Mouse (Mus musculus) splenic B cell, adult 2 months (primary cell): Measurements from ENCODE around the gene Unc13b.
A peak's percentile ranks its signal among the peaks of the same experiment; 100 is the strongest.

Experiments
- DNase-seq: peaks from one replicate; pipeline ENCODE4 v3.0.0-alpha.2; 2011; ENCODE audit warnings: low read depth, low spot score
- H3K27me3 ChIP-seq: 2 replicates; pipeline ENCODE4 v1.6.1; 2012; ENCODE audit warnings: mild to moderate bottlenecking, low read length, moderate library complexity, mixed read lengths; ENCODE audit not compliant: control insufficient read depth, poor library complexity, insufficient read depth, severe bottlenecking
- H3K36me3 ChIP-seq: 2 replicates; pipeline ENCODE4 v1.6.1; 2012; ENCODE audit warnings: mild to moderate bottlenecking, low read length, moderate library complexity, mixed read lengths; ENCODE audit not compliant: control insufficient read depth, poor library complexity, insufficient read depth, severe bottlenecking

The Unc13b gene

GRCm38 (mm10) chr4:43030780-43031230 is 27.9 kb upstream of the Unc13b start:
- DNase-seq, result peak; percentile 26

GRCm38 (mm10) chr4:43031237-43031995 is 27.3 kb upstream of the Unc13b start, which contains the start of gene Stoml2:
Gene Stoml2 (minus strand): TSS chr4:43031710.
- H3K27me3 ChIP-seq, result no peaks in the 10 kb centered on the region
- DNase-seq, result peak; percentile 93
- peaks cover 4% of the 10 kb centered on the region for H3K36me3 ChIP-seq

More at GRCm38 (mm10) chr4:43030780-43031230, 27.9 kb upstream of the Unc13b start:
- no peaks in the 10 kb centered on the region for H3K27me3 ChIP-seq
- peaks cover 4% of the 10 kb centered on the region for H3K36me3 ChIP-seq

- no peak for DNase-seq
- Histone ChIP-seq H3K27me3 (no peaks in the 10 kb centered on the region), H3K36me3 (peaks cover 4% of the 10 kb centered on the region; the same call in 1 of the 2 replicates)
Observed at GRCm38 (mm10) chr4:43032501-43032900, 26.3 kb upstream of the Unc13b start.

- DNase-seq, result no peak
- Histone ChIP-seq H3K36me3 (peaks cover 2% of the 10 kb centered on the region; the same call in 1 of the 2 replicates), H3K27me3 (no peaks in the 10 kb centered on the region)
Observed at GRCm38 (mm10) chr4:43033481-43033880, 25.3 kb upstream of the Unc13b start.

GRCm38 (mm10) chr4:43035851-43036250 is 22.9 kb upstream of the Unc13b start:
- no peaks in the 10 kb centered on the region; the same call in 1 of the 2 replicates for H3K36me3 ChIP-seq
- no peak for DNase-seq
- no peaks in the 10 kb centered on the region for H3K27me3 ChIP-seq

GRCm38 (mm10) chr4:43036356-43036755 is 22.4 kb upstream of the Unc13b start:
- DNase-seq, result no peak
- H3K27me3 ChIP-seq, result no peaks in the 10 kb centered on the region

GRCm38 (mm10) chr4:43037860-43038566 is 20.7 kb upstream of the Unc13b start:
- Histone ChIP-seq H3K36me3 (no peaks in the 10 kb centered on the region; the same call in 1 of the 2 replicates), H3K27me3 (no peaks in the 10 kb centered on the region)
- no peak for DNase-seq

More at GRCm38 (mm10) chr4:43036356-43036755, 22.4 kb upstream of the Unc13b start:
- H3K36me3 ChIP-seq, result no peaks in the 10 kb centered on the region; the same call in 1 of the 2 replicates

GRCm38 (mm10) chr4:43038567-43039495 is 19.9 kb upstream of the Unc13b start:
- Histone ChIP-seq H3K36me3 (no peaks in the 10 kb centered on the region; the same call in 1 of the 2 replicates), H3K27me3 (no peaks in the 10 kb centered on the region)
- DNase-seq, result no peak

- H3K36me3 ChIP-seq, result no peaks in the 10 kb centered on the region
- no peak for DNase-seq
- H3K27me3 ChIP-seq, result no peaks in the 10 kb centered on the region
Observed at GRCm38 (mm10) chr4:43039609-43040008, 19.1 kb upstream of the Unc13b start.

- H3K36me3 ChIP-seq, result no peaks in the 10 kb centered on the region
- no peaks in the 10 kb centered on the region for H3K27me3 ChIP-seq
- DNase-seq, result peak; percentile 98
Observed at GRCm38 (mm10) chr4:43040114-43040572, 18.6 kb upstream of the Unc13b start.

- DNase-seq, result peak; percentile 11
- no peaks in the 10 kb centered on the region for H3K27me3 ChIP-seq
- H3K36me3 ChIP-seq, result no peaks in the 10 kb centered on the region
Observed at GRCm38 (mm10) chr4:43040881-43041547, 17.7 kb upstream of the Unc13b start.

GRCm38 (mm10) chr4:43043644-43044357 is 15.0 kb upstream of the Unc13b start:
- Histone ChIP-seq H3K27me3 (no peaks in the 10 kb centered on the region), H3K36me3 (no peaks in the 10 kb centered on the region)
- DNase-seq, result peak; percentile 90

GRCm38 (mm10) chr4:43044673-43045072 is 14.1 kb upstream of the Unc13b start:
- Histone ChIP-seq H3K36me3 (no peaks in the 10 kb centered on the region), H3K27me3 (no peaks in the 10 kb centered on the region)
- peak; percentile 62 for DNase-seq
